Mouse (Mus musculus) colon, adult 2 months (tissue): ENCODE data around the gene Avl9. TPM values are rescaled to one million over a fixed set of nuclear protein-coding genes. Genes with fewer than 3 reads are reported as not detected.

Source experiments
- polyA plus RNA-seq: library from polyadenylated mRNA; depleted of rRNA; stranded (reverse); fragments of >200 nt; gene quantifications from 2 replicates; pipeline ENCODE4 v1.2.3, GENCODE M21; 2012; rRNA removed

Avl9 gene
- polyA plus RNA-seq = 10.5 and 14.3 TPM in 2 replicates

GRCm38 (mm10) chr6:56714574-56715269, at the start of gene Avl9:
Gene Avl9 (plus strand): TSS chr6:56714899.

DNA sequence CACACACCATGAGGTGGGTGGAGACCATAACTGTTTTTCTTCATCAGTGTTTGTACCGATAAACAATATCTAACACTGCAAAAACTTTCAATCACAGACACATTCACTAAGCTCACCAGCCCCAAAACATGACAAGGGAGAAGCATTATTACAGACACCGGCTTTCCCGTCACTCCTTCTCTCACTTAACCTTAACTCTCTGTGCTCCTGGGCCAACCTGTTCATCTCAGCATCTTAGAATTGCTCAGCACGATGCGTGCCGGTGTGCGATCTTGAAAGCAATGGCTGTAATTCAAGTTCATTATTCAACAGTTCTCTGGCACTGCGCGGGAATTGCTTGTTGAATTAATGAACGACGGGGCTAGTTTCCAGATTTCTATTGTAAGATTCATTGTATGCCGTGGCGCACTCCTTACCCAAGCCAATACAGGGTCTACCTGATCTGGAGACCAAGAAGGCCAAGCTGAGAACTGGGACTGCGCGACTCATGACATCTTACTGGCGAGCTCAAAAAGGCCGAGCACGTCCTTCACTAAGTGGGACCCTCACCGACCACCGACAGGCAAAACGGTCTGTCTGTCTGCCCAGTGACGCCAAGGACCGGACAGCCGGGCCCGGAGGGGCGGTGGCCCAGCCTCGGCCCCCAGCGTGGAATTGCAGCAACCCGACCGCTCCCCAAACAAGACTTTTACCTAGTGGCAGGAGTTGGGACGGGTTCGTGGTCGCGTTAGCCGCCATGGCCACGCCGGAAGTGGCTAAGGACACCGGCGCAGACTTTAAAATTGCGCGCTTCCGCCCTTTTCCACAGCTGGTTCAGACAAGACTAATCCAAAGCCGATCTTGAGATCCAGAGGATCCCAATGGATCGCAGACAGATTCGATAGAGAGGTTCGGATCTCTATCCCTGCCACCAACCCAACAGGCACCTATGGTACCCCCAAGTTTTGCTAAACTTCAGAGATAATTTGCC, 10.5 kb upstream of the Avl9 start, which contains the start of gene Lsm5:
Lsm5 (minus strand) TSS at position 780 of the 970 bp plus-strand sequence.

DNA sequence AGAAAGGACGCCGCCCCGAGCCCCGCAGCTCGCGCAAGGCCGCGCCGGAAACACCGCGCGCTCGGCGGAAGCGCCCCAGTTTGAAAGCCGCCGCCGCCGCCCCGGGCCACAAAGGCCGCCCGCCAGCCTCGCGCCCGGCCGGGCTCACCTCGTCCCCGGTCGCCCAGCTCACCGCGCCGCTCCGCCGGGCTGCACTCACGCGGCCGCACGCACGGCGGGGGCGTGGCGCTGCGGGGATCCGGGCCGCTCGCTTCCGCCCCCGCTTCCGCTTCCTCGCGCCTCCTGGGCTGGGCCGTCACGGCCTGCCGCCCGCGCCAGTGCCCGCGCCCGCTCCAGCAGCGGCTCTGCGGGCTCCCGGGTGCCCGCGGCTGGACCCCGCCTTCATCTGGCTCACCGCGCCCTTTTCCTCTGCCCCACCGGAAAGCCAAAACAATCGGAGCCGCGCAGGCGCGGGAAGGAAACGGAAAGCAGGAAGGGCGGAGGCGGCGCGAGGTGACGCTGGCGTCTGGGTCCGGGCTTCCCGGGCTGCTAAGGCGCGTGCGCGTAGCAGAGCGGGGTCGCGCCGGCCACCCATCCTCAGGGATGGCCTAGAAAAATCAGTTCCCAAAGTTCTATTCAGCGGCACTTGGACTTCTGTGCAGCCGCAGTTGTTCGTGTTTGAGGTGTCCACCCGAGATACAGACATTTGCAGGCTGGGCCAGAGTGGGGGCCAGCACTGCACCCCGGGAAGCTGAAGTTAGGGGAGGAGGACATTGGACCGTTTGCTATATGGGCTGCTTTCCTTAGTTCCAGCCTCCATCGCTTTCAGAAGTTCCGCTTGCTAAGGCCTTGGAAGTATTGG, 82.8 kb downstream of the Avl9 start, which contains the start of gene Kbtbd2:
Kbtbd2 (minus strand) TSS at position 503 of the 841 bp plus-strand sequence.

Other genes with a start within 250 kb of the Avl9 start
- gene Pde1c, start 145.8 kb upstream of the Avl9 start, polyA plus RNA-seq = 0.35 and 0.45 TPM in 2 replicates
- 0.74 and 1.6 TPM in 2 replicates for gene Lsm5, start 10.2 kb upstream of the Avl9 start, polyA plus RNA-seq
- 7.6 and 7.9 TPM in 2 replicates for gene Kbtbd2, start 82.9 kb downstream of the Avl9 start, polyA plus RNA-seq
- 34.4 and 43.0 TPM in 2 replicates for gene Fkbp9, start 117.2 kb downstream of the Avl9 start, polyA plus RNA-seq
- 8.4 and 8.7 TPM in 2 replicates for gene Nt5c3, start 209.0 kb downstream of the Avl9 start, polyA plus RNA-seq
- gene Vmn1r4, start 209.1 kb downstream of the Avl9 start, polyA plus RNA-seq = not detected in 2 replicates